In genomic region chr7:75572127-75572526, GRCm38 (mm10) we compare ENCODE assay signal across 15 mouse cellular contexts.
DNase-seq lines count a peak whose midpoint lies in the region; ATAC-seq lines count a peak whose summit lies in the region.
"Had no signal": no experiment of that assay in that cellular context is flagged by ENCODE, and none has a peak within 500 bp of the region (broad histone marks: within the 10 kb centered on the region; RNA-seq: fewer than 3 reads in every experiment).

No protein-coding gene starts in this region.

- peak; percentile 62; the same call in 1 of the 2 replicates for ATAC-seq in heart, embryonic 12.5 days (ENCODE audit: insufficient number of reproducible peaks, low FRiP score)
- peak; percentile 86 for ATAC-seq in CD4-positive, CD25-positive, alpha-beta regulatory T cell, adult 4 months
- no peak; the same call in 1 of the 2 replicates for ATAC-seq in heart, embryonic 16.5 days (replicated peaks; ENCODE audit: extremely low read depth, insufficient read depth, low FRiP score)
- ATAC-seq in megakaryocyte progenitor cell, adult 5-6 weeks (replicated peaks; ENCODE audit: poor library complexity) = peak; percentile 80
- ATAC-seq in forebrain, embryonic 11.5 days (replicated peaks; ENCODE audit: low FRiP score) = no peak
- ATAC-seq: forebrain, embryonic 16.5 days; hindbrain, embryonic 16.5 days had no signal

- no peak overlapping the region for H3K4me3 ChIP-seq in heart, embryonic 12.5 days
- no peak overlapping the region for H3K4me3 ChIP-seq in heart, embryonic 16.5 days (ENCODE audit: low read length)
- H3K4me3 ChIP-seq in forebrain, embryonic 11.5 days (ENCODE audit: low read depth, low read length) = no peak overlapping the region
- H3K4me3 ChIP-seq: limb, embryonic 10.5 days; midbrain, embryonic 12.5 days had no signal

- no peaks in the 10 kb centered on the region for H3K9me3 ChIP-seq in heart, embryonic 12.5 days (replicated peaks)
- no peaks in the 10 kb centered on the region for H3K9me3 ChIP-seq in heart, embryonic 16.5 days (replicated peaks; ENCODE audit: control insufficient read depth, low read length)
- H3K9me3 ChIP-seq in forebrain, embryonic 11.5 days (ENCODE audit: control insufficient read depth, low read length) = no peaks in the 10 kb centered on the region
- H3K9me3 ChIP-seq: limb, embryonic 10.5 days; midbrain, embryonic 12.5 days had no signal

- H3K36me3 ChIP-seq in heart, embryonic 12.5 days = peaks cover 3% of the 10 kb centered on the region; the same call in 1 of the 2 replicates
- no peaks in the 10 kb centered on the region; the same call in 1 of the 2 replicates for H3K36me3 ChIP-seq in heart, embryonic 16.5 days (ENCODE audit: control insufficient read depth, insufficient read depth)
- H3K36me3 ChIP-seq in forebrain, embryonic 11.5 days (ENCODE audit: control insufficient read depth, insufficient read depth, low read length) = no peaks in the 10 kb centered on the region
- H3K36me3 ChIP-seq: midbrain, embryonic 12.5 days had no signal

- DNase-seq in heart, postnatal 4 days = no peak
- DNase-seq in forebrain, embryonic 11.5 days (ENCODE audit: low spot score) = no peak
- DNase-seq in cerebellum, adult 18-20 months = no peak
- no peak for DNase-seq in layer of hippocampus, postnatal 14 days (ENCODE audit: low spot score in 2 of 2)
- DNase-seq: adrenal gland, adult 8-10 months; kidney, postnatal 25 days had no signal

- WGBS in heart, embryonic 12.5 days = 29% methylated on average over 4 of the region's 4 CpGs
- WGBS in heart, embryonic 16.5 days = 32% methylated on average over 4 of the region's 4 CpGs
- 85% methylated on average over 4 of the region's 4 CpGs for WGBS in forebrain, embryonic 11.5 days

- H3K4me2 ChIP-seq in heart, embryonic 12.5 days = peak overlapping the region; percentile 8; the same call in 1 of the 2 replicates
- H3K4me2 ChIP-seq in heart, embryonic 16.5 days (ENCODE audit: low read depth, low read length) = no peak overlapping the region
- no peak overlapping the region for H3K4me2 ChIP-seq in forebrain, embryonic 11.5 days (ENCODE audit: low read depth, low read length, severe bottlenecking)
- H3K4me2 ChIP-seq: midbrain, embryonic 12.5 days had no signal

- no peaks in the 10 kb centered on the region for H3K27me3 ChIP-seq in heart, embryonic 12.5 days (replicated peaks)
- no peaks in the 10 kb centered on the region for H3K27me3 ChIP-seq in heart, embryonic 16.5 days (ENCODE audit: control insufficient read depth, insufficient read depth, low read length)
- no peaks in the 10 kb centered on the region for H3K27me3 ChIP-seq in forebrain, embryonic 11.5 days (ENCODE audit: control insufficient read depth, insufficient read depth, low read length)
- H3K27me3 ChIP-seq: CH12.LX; midbrain, embryonic 12.5 days had no signal

- no peak overlapping the region for H3K9ac ChIP-seq in heart, embryonic 12.5 days
- no peak overlapping the region for H3K9ac ChIP-seq in heart, embryonic 16.5 days (ENCODE audit: low read length)
- no peak overlapping the region for H3K9ac ChIP-seq in forebrain, embryonic 11.5 days (ENCODE audit: low read length)
- H3K9ac ChIP-seq: midbrain, embryonic 12.5 days had no signal

- peaks cover 32% of the 10 kb centered on the region for H3K4me1 ChIP-seq in heart, embryonic 12.5 days (replicated peaks)
- H3K4me1 ChIP-seq in heart, embryonic 16.5 days (ENCODE audit: control insufficient read depth, insufficient read depth, low read length) = peaks cover 34% of the 10 kb centered on the region
- no peaks in the 10 kb centered on the region for H3K4me1 ChIP-seq in forebrain, embryonic 11.5 days (replicated peaks; ENCODE audit: control insufficient read depth, insufficient read depth, low read length)
- H3K4me1 ChIP-seq: midbrain, embryonic 12.5 days had no signal

- peak overlapping the region; percentile 67; the same call in 1 of the 2 replicates for H3K27ac ChIP-seq in heart, embryonic 12.5 days (ENCODE audit: poor library complexity, severe bottlenecking)
- H3K27ac ChIP-seq in heart, embryonic 16.5 days (ENCODE audit: low read length) = peak overlapping the region; percentile 60
- H3K27ac ChIP-seq in forebrain, embryonic 11.5 days (ENCODE audit: low read depth, low read length) = no peak overlapping the region
- H3K27ac ChIP-seq: limb, embryonic 10.5 days; midbrain, embryonic 12.5 days had no signal

Comparison
In these comparisons a context has a peak if more than half of its experiments do, and no peak if none do; other contexts are left out.
1. ATAC-seq: peak in heart, embryonic 12.5 days (single experiment), CD4-positive, CD25-positive, alpha-beta regulatory T cell, adult 4 months (single experiment) and megakaryocyte progenitor cell, adult 5-6 weeks (single experiment); none in heart, embryonic 16.5 days (single experiment) and forebrain, embryonic 11.5 days (single experiment).